Mouse (Mus musculus) embryonic facial prominence, embryonic 13.5 days (tissue): ENCODE measurements at regions not wholly inside any gene's neighbourhood (a gene's known extent, or its start where the extent isn't known, plus 50 kb on each side); places are given as distances from the start of the nearest gene placed in this dataset.
"Not testable (repeated sequence)": the region's sequence is repeated elsewhere in the genome, so short reads cannot be mapped to it uniquely, and the experiment has no call there.

Experiments used
- ATAC-seq: fragments of 200-750 bp; cut with Nextera tagmentation; 2 replicates; pipeline ENCODE4 v1.8.0; 2017; ENCODE audit warnings: low read depth; ENCODE audit not compliant: insufficient number of reproducible peaks, insufficient read depth, low FRiP score, low TSS enrichment
- H3K27ac ChIP-seq: fragments of 300-500 bp; sonication (generic); 2 replicates; pipeline ENCODE4 v1.5.1; 2015; ENCODE audit warnings: moderate library complexity, mild to moderate bottlenecking, inconsistent platforms
- H3K27me3 ChIP-seq: fragments of 300-500 bp; sonication (generic); 2 replicates; pipeline ENCODE4 v1.6.1; 2015; ENCODE audit warnings: mild to moderate bottlenecking, inconsistent platforms
- H3K36me3 ChIP-seq: fragments of 300-500 bp; sonication (generic); 2 replicates; pipeline ENCODE4 v1.6.1; 2015; ENCODE audit warnings: mild to moderate bottlenecking, inconsistent platforms
- H3K4me1 ChIP-seq: fragments of 300-500 bp; sonication (generic); 2 replicates; pipeline ENCODE4 v1.6.1; 2015; ENCODE audit warnings: inconsistent platforms
- H3K4me2 ChIP-seq: fragments of 300-500 bp; sonication (generic); 2 replicates; pipeline ENCODE4 v1.6.1; 2015; ENCODE audit warnings: moderate library complexity, mild to moderate bottlenecking, inconsistent platforms
- H3K4me3 ChIP-seq: fragments of 300-500 bp; sonication (generic); 2 replicates; pipeline ENCODE4 v1.5.1; 2015; ENCODE audit warnings: mild to moderate bottlenecking, inconsistent platforms
- H3K9ac ChIP-seq: fragments of 300-500 bp; sonication (generic); 2 replicates; pipeline ENCODE4 v1.6.1; 2015; ENCODE audit warnings: mild to moderate bottlenecking, inconsistent platforms
- H3K9me3 ChIP-seq: fragments of 300-500 bp; sonication (generic); 2 replicates; pipeline ENCODE4 v1.6.1; 2016; ENCODE audit warnings: inconsistent platforms
- WGBS: fragments of 180-500 bp; shearing (Covaris S2); methylation state at CpG from one replicate; pipeline ENCODE4 v1.1.7; 2015; ENCODE audit warnings: mixed read lengths; 5-methylcytosine and 5-hydroxymethylcytosine counted together

DNA sequence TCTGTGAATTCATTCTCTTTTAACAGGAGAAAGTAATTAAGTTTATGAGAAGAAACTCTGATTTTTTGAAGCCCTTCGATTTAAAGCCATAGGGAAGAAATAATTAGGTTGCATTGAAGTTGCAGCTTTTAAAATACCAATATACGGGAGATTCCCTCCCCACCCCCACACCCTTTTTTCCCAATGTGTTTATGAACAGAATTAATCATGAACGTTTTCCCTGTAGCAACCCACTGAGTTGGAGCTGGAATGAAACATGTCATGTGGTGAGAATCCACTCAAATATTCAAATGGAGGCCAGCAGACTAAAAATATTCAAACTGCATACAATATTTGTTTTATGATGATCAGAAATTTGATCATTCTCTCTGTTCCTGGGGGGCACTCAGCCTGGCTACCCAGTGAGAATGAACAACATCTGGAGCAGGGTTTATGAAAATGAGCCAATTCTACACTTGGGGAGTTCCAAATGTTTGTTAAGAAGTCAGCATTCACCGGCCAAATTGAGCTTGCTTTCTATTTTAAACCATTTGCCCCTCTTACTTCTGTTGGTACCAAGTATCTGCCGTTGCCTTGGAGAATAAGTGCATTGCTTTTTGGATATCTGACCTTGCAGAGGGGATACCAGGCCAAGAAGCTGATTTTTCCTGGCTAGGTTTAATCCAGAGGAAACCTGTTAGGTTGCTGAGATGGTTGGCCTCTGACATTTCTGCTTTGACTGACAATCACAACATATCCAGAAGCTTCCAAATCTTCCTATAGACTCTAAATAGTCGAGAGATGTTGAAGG, 127.8 kb upstream of the Arhgap20 start:
- Histone ChIP-seq H3K27ac (no peak overlapping the region), H3K9me3 (no peaks in the 10 kb centered on the region), H3K4me3 (no peak overlapping the region), H3K4me1 (peaks cover 11% of the 10 kb centered on the region), H3K4me2 (no peak overlapping the region), H3K27me3 (no peaks in the 10 kb centered on the region), H3K9ac (no peak overlapping the region), H3K36me3 (no peaks in the 10 kb centered on the region)
- ATAC-seq = no peak
- WGBS = 33% methylated on average over 6 of the region's 6 CpGs

DNA sequence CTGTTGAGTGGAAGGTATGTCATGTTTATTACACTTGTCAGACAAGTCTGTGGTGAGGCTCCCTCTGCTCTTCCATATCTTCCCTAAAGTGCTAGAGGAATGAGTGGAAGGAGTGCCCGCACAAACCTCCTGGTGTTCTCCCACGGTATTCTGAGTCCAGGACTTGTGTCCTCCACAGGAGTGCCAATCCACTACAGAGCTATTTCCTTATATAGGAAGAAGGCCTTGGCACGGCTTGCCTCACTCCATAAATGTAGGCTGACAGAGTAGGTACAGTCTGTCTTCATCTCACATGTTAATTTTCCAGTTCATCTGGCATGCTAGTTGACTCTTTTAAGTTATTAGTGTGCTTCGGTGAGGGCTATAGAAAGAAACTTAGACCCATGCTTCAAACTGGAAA, 123.4 kb upstream of the Arhgap20 start:
- no peaks in the 10 kb centered on the region for H3K36me3 ChIP-seq
- no peak overlapping the region for H3K4me3 ChIP-seq
- WGBS = 77% methylated on average over 4 of the region's 4 CpGs
- H3K9ac ChIP-seq = no peak overlapping the region
- ATAC-seq = no peak
- no peaks in the 10 kb centered on the region for H3K27me3 ChIP-seq
- peaks cover 8% of the 10 kb centered on the region for H3K4me1 ChIP-seq
- no peak overlapping the region for H3K4me2 ChIP-seq
- H3K27ac ChIP-seq = no peak overlapping the region
- H3K9me3 ChIP-seq = no peaks in the 10 kb centered on the region

GRCm38 (mm10) chr9:51645426-51645825, 119.7 kb upstream of the Arhgap20 start:
- H3K4me1 ChIP-seq = no peaks in the 10 kb centered on the region
- no peak overlapping the region for H3K4me3 ChIP-seq
- H3K36me3 ChIP-seq = no peaks in the 10 kb centered on the region
- ATAC-seq = no peak
- H3K9ac ChIP-seq = no peak overlapping the region
- 58% methylated on average over 1 of the region's 1 CpGs for WGBS
- no peaks in the 10 kb centered on the region for H3K9me3 ChIP-seq
- H3K4me2 ChIP-seq = no peak overlapping the region
- H3K27ac ChIP-seq = no peak overlapping the region
- H3K27me3 ChIP-seq = no peaks in the 10 kb centered on the region; the same call in 1 of the 2 replicates

DNA sequence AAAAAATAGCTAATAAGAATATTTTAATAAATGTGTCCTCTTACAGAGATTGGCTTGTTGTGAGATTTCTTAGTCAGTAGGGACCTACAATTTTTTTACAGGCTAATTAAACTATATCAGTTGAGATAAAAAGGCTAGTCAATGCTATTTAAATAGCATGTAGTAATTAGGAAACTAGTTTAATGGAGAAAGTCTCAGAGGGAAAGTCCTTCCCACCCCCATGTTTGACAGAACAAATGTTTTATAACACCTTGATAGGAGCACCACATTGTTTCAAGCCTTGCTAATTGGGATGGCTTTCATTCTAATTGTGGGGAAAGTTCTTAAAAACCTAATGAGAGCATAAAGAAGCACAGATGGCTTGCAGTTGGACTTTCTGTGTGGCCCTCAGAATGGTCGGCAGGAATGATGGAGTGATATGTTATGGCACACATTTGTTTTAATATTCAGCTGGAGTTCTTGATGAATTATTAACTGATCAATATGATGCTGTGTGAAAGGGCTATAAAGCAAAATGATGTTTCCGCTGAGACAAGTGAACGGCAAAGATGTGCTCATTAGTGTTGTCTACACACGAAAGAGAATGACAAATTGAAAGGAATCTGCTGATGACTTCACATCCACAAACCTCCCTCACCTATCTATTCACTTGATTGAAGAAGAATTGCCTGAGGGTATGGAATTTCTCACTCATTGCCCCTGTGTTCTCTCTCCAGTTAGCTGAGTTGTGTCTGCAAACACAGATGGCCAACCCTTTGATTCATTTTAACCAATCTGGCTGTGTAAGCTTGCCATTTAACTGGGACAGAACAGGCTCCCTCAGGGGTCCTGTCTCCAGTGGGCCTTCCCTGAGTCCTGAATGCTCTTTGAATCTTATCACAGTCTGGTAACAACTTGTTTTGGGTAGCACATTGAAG, 111.5 kb upstream of the Arhgap20 start:
- no peak overlapping the region for H3K4me3 ChIP-seq
- no peaks in the 10 kb centered on the region for H3K4me1 ChIP-seq
- H3K4me2 ChIP-seq = no peak overlapping the region
- H3K27me3 ChIP-seq = no peaks in the 10 kb centered on the region; the same call in 1 of the 2 replicates
- no peak overlapping the region for H3K27ac ChIP-seq
- 81% methylated on average over 4 of the region's 4 CpGs for WGBS
- no peaks in the 10 kb centered on the region for H3K36me3 ChIP-seq
- H3K9me3 ChIP-seq = peaks cover 4% of the 10 kb centered on the region; the same call in 1 of the 2 replicates
- H3K9ac ChIP-seq = no peak overlapping the region
- no peak for ATAC-seq

- 95% methylated on average over 1 of the region's 1 CpGs for WGBS
- peaks cover 4% of the 10 kb centered on the region; the same call in 1 of the 2 replicates for H3K9me3 ChIP-seq
- no peak overlapping the region for H3K9ac ChIP-seq
- no peak overlapping the region for H3K27ac ChIP-seq
- H3K4me1 ChIP-seq = no peaks in the 10 kb centered on the region
- no peak overlapping the region for H3K4me3 ChIP-seq
- no peaks in the 10 kb centered on the region for H3K36me3 ChIP-seq
- H3K27me3 ChIP-seq = no peaks in the 10 kb centered on the region; the same call in 1 of the 2 replicates
- no peak for ATAC-seq
- H3K4me2 ChIP-seq = no peak overlapping the region
Measured at GRCm38 (mm10) chr9:51654645-51655044, 110.5 kb upstream of the Arhgap20 start.

DNA sequence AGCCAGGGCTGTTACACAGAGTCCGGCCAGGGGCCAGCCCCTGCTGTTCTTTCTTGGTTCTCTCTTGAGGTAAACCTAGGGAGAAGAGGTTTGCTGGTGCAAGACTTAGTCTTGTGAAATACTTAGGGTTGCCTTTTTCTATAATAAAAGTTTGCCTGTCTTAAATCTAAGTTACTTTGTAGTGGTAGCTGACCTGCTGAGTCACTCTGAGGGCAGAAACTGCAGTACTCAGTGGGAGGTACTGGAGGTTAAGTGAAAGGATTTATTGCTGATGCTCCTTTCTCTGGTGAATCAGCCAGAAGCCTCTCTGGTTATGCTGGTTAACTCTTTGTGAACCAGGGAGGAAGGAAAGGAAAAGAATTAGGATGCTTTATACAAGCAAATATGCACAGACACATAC, 107.3 kb upstream of the Arhgap20 start:
- no peak overlapping the region for H3K9ac ChIP-seq
- no peaks in the 10 kb centered on the region for H3K27me3 ChIP-seq
- no peak for ATAC-seq
- H3K9me3 ChIP-seq = peaks cover 4% of the 10 kb centered on the region; the same call in 1 of the 2 replicates
- H3K27ac ChIP-seq = no peak overlapping the region
- 79% methylated on average over 1 of the region's 1 CpGs for WGBS
- H3K4me2 ChIP-seq = no peak overlapping the region
- H3K36me3 ChIP-seq = no peaks in the 10 kb centered on the region
- no peak overlapping the region for H3K4me3 ChIP-seq
- H3K4me1 ChIP-seq = no peaks in the 10 kb centered on the region

- Histone ChIP-seq H3K4me2 (no peak overlapping the region), H3K9me3 (peaks cover 4% of the 10 kb centered on the region; the same call in 1 of the 2 replicates), H3K36me3 (no peaks in the 10 kb centered on the region), H3K27me3 (no peaks in the 10 kb centered on the region), H3K27ac (no peak overlapping the region), H3K4me3 (no peak overlapping the region), H3K4me1 (peaks cover 6% of the 10 kb centered on the region), H3K9ac (no peak overlapping the region)
- 72% methylated on average over 7 of the region's 7 CpGs for WGBS
- no peak for ATAC-seq
Measured at GRCm38 (mm10) chr9:51660908-51661874, 103.9 kb upstream of the Arhgap20 start.

GRCm38 (mm10) chr9:51661911-51662310, 103.2 kb upstream of the Arhgap20 start:
- Histone ChIP-seq H3K36me3 (no peaks in the 10 kb centered on the region), H3K27me3 (no peaks in the 10 kb centered on the region), H3K27ac (no peak overlapping the region), H3K4me1 (peaks cover 6% of the 10 kb centered on the region), H3K9ac (no peak overlapping the region), H3K4me2 (no peak overlapping the region), H3K4me3 (no peak overlapping the region), H3K9me3 (peaks cover 4% of the 10 kb centered on the region; the same call in 1 of the 2 replicates)
- 72% methylated on average over 2 of the region's 2 CpGs for WGBS
- ATAC-seq = no peak

GRCm38 (mm10) chr9:51664353-51664752, 100.8 kb upstream of the Arhgap20 start:
- Histone ChIP-seq H3K9ac (no peak overlapping the region), H3K27ac (no peak overlapping the region), H3K36me3 (no peaks in the 10 kb centered on the region), H3K4me3 (no peak overlapping the region), H3K4me1 (peaks cover 6% of the 10 kb centered on the region), H3K9me3 (no peaks in the 10 kb centered on the region), H3K27me3 (no peaks in the 10 kb centered on the region), H3K4me2 (no peak overlapping the region)
- 17% methylated on average over 1 of the region's 1 CpGs for WGBS
- no peak for ATAC-seq

- H3K9ac ChIP-seq = no peak overlapping the region
- H3K27ac ChIP-seq = no peak overlapping the region
- H3K9me3 ChIP-seq = no peaks in the 10 kb centered on the region
- no peak overlapping the region for H3K4me3 ChIP-seq
- ATAC-seq = no peak
- no peaks in the 10 kb centered on the region for H3K36me3 ChIP-seq
- H3K4me2 ChIP-seq = no peak overlapping the region
- H3K27me3 ChIP-seq = no peaks in the 10 kb centered on the region
- peaks cover 6% of the 10 kb centered on the region for H3K4me1 ChIP-seq
Measured at GRCm38 (mm10) chr9:51664876-51665275, 100.3 kb upstream of the Arhgap20 start.

DNA sequence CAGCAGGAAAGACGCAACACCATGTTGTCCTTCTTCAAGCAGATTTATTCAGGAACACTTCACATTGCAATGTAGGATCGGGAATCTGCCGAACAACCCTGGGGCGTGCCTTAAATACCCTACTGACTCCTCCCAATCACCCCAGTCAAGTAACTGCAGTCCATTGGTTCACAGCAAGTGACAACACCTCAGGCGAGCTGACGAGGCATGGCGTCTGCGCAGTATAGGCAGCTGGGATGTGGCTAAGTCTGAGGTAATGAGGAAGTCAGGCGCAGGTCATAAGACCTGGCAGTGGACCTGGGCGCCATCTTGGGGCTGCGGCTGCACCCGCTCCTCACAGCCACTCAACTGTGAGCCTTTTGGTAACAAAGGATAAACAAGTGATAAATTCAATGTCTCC, 96.2 kb upstream of the Arhgap20 start:
- not testable (repeated sequence) for H3K4me1 ChIP-seq, ATAC-seq, H3K27me3 ChIP-seq, H3K4me2 ChIP-seq, H3K9ac ChIP-seq, H3K27ac ChIP-seq, H3K9me3 ChIP-seq, H3K4me3 ChIP-seq, H3K36me3 ChIP-seq
- 94% methylated on average over 12 of the region's 12 CpGs for WGBS
